Mouse (Mus musculus) CD4-positive helper T cell, adult 2 months (primary cell): ENCODE results near the gene Atp6v1f.
A peak's percentile ranks its signal among the peaks of the same experiment; 100 is the strongest.

Source experiments
- DNase-seq: peaks from one replicate; pipeline ENCODE4 v3.0.0-alpha.2; 2012; ENCODE audit warnings: low read depth, missing footprints, low spot score

Gene Atp6v1f

GRCm38 (mm10) chr6:29461502-29461901 lies 6.0 kb upstream of the Atp6v1f start:
- no peak for DNase-seq

GRCm38 (mm10) chr6:29463388-29463787 lies 4.1 kb upstream of the Atp6v1f start:
- no peak for DNase-seq

GRCm38 (mm10) chr6:29468851-29469250 lies 1.3 kb downstream of the Atp6v1f start:
- DNase-seq: no peak

- DNase-seq: no peak
Observed at GRCm38 (mm10) chr6:29471137-29471536, 3.6 kb downstream of the Atp6v1f start, which contains the start of gene Atp6v1fnb. Gene Atp6v1fnb, plus strand, starts transcription at chr6:29471437.

GRCm38 (mm10) chr6:29473941-29474691 lies 6.6 kb downstream of the Atp6v1f start:
- peak; percentile 86 for DNase-seq

- DNase-seq: no peak
Observed at GRCm38 (mm10) chr6:29474736-29475135, 7.2 kb downstream of the Atp6v1f start.

GRCm38 (mm10) chr6:29482691-29483090 lies 15.2 kb downstream of the Atp6v1f start:
- DNase-seq: no peak

- DNase-seq: peak; percentile 47
Observed at GRCm38 (mm10) chr6:29484716-29485559, 17.4 kb downstream of the Atp6v1f start.

GRCm38 (mm10) chr6:29485951-29486350 lies 18.4 kb downstream of the Atp6v1f start:
- no peak for DNase-seq

GRCm38 (mm10) chr6:29494101-29494500 lies 26.6 kb downstream of the Atp6v1f start:
- DNase-seq: no peak

- DNase-seq: no peak
Observed at GRCm38 (mm10) chr6:29496270-29496669, 28.8 kb downstream of the Atp6v1f start.

GRCm38 (mm10) chr6:29497791-29498190 lies 30.3 kb downstream of the Atp6v1f start:
- DNase-seq: no peak

GRCm38 (mm10) chr6:29500177-29500576 lies 32.7 kb downstream of the Atp6v1f start:
- no peak for DNase-seq

GRCm38 (mm10) chr6:29500810-29501209 lies 33.3 kb downstream of the Atp6v1f start:
- no peak for DNase-seq

GRCm38 (mm10) chr6:29501599-29501998 lies 34.1 kb downstream of the Atp6v1f start:
- no peak for DNase-seq

- no peak for DNase-seq
Observed at GRCm38 (mm10) chr6:29505493-29505892, 38.0 kb downstream of the Atp6v1f start.

- no peak for DNase-seq
Observed at GRCm38 (mm10) chr6:29506834-29507233, 39.3 kb downstream of the Atp6v1f start.

- DNase-seq: no peak
Observed at GRCm38 (mm10) chr6:29507447-29508309, 40.2 kb downstream of the Atp6v1f start, which contains the start of gene Kcp. Gene Kcp, minus strand, starts transcription at chr6:29507952.

- DNase-seq: no peak
Observed at GRCm38 (mm10) chr6:29509086-29509485, 41.6 kb downstream of the Atp6v1f start.

- peak; percentile 54 for DNase-seq
Observed at GRCm38 (mm10) chr6:29513284-29513683, 45.8 kb downstream of the Atp6v1f start.

GRCm38 (mm10) chr6:29517139-29517538 lies 49.6 kb downstream of the Atp6v1f start:
- DNase-seq: peak; percentile 67
